Comparison of ENCODE assay signal across 13 mouse cellular contexts in the genomic region with DNA sequence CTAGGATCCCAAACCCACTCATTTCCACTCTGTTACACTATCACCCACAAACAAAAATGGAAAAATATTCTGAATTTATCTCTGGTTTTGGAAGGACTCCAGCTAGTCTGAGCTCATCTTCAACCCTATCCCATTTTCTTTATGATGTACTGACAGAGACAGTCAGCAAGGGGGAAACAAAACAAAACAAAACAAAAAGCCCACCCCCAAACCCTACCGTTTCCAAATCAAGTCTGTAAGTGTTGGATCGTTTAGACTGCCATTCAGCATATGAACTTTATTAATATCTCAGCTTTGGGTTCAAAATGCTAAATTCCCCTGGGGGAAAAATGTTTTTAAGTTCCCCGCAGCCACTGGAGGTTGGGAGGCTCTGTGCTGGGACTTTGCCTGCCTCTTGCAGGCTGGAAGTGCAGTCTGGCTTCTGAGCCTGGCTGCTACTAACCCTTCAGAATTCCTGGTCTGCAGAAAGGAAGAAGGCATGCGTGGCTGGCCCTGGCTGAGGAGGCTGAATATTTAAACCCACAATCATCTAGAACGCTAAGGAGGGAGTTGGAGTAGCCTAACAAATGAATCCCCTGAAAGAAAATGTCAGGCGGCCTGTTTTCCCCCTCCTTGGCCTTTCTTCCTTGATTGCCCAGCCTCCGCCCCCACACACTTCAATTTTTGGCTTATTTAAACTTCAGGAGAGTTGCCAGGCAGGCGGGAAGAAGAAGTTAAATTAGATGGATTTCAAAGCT.
A peak's percentile ranks its signal among the peaks of the same experiment; 100 is the strongest.
DNase-seq lines count a peak whose midpoint lies in the region; ATAC-seq lines count a peak whose summit lies in the region.
"Had no signal": no experiment of that assay in that cellular context is flagged by ENCODE, and none has a peak within 500 bp of the region (broad histone marks: within the 10 kb centered on the region; RNA-seq: fewer than 3 reads in every experiment).

No protein-coding gene starts in this region.

- H3K36me3 ChIP-seq in heart, embryonic 13.5 days: no peaks in the 10 kb centered on the region
- no peaks in the 10 kb centered on the region for H3K36me3 ChIP-seq in forebrain, embryonic 14.5 days (ENCODE audit: control insufficient read depth, insufficient read depth, low read length)
- no peaks in the 10 kb centered on the region for H3K36me3 ChIP-seq in hindbrain, embryonic 16.5 days (ENCODE audit: control insufficient read depth, insufficient read depth, low read length)
- H3K36me3 ChIP-seq: midbrain, embryonic 15.5 days had no signal

- no peak overlapping the region for H3K4me3 ChIP-seq in heart, embryonic 13.5 days
- H3K4me3 ChIP-seq in forebrain, embryonic 14.5 days (ENCODE audit: low read depth, low read length): no peak overlapping the region
- H3K4me3 ChIP-seq in hindbrain, embryonic 16.5 days (ENCODE audit: low read length): no peak overlapping the region
- H3K4me3 ChIP-seq: midbrain, embryonic 15.5 days had no signal

- H3K27ac ChIP-seq in heart, embryonic 13.5 days (replicated peaks): peak overlapping the region; percentile 20; the same call in 1 of the 2 replicates
- no peak overlapping the region for H3K27ac ChIP-seq in forebrain, embryonic 14.5 days (ENCODE audit: low read depth, low read length)
- H3K27ac ChIP-seq in hindbrain, embryonic 16.5 days (ENCODE audit: low read depth, low read length): no peak overlapping the region
- H3K27ac ChIP-seq: midbrain, embryonic 15.5 days had no signal

- 55% methylated on average over 8 of the region's 8 CpGs for WGBS in heart, embryonic 13.5 days
- WGBS in forebrain, embryonic 14.5 days: 23% methylated on average over 8 of the region's 8 CpGs
- 53% methylated on average over 8 of the region's 8 CpGs for WGBS in hindbrain, embryonic 16.5 days

- ATAC-seq in heart, embryonic 13.5 days (ENCODE audit: extremely low read depth, insufficient number of reproducible peaks, low FRiP score, low TSS enrichment): no peak
- peak; percentile 50 for ATAC-seq in forebrain, embryonic 14.5 days
- no peak for ATAC-seq in hindbrain, embryonic 16.5 days
- ATAC-seq: midbrain, embryonic 15.5 days had no signal

- peaks cover 21% of the 10 kb centered on the region for H3K4me1 ChIP-seq in heart, embryonic 13.5 days
- H3K4me1 ChIP-seq in forebrain, embryonic 14.5 days (ENCODE audit: control insufficient read depth, insufficient read depth, low read length): peaks cover 4% of the 10 kb centered on the region; the same call in 1 of the 2 replicates
- H3K4me1 ChIP-seq in hindbrain, embryonic 16.5 days (ENCODE audit: control insufficient read depth, insufficient read depth, low read depth, low read length): peaks cover 6% of the 10 kb centered on the region
- H3K4me1 ChIP-seq: midbrain, embryonic 15.5 days had no signal

- no peaks in the 10 kb centered on the region for H3K9me3 ChIP-seq in heart, embryonic 13.5 days
- no peaks in the 10 kb centered on the region for H3K9me3 ChIP-seq in forebrain, embryonic 14.5 days (replicated peaks; ENCODE audit: control insufficient read depth, low read length)
- no peaks in the 10 kb centered on the region for H3K9me3 ChIP-seq in hindbrain, embryonic 16.5 days (ENCODE audit: control insufficient read depth, low read length)
- H3K9me3 ChIP-seq: midbrain, embryonic 15.5 days had no signal

- DNase-seq in heart, postnatal 4 days: no peak
- DNase-seq in lung, postnatal 10 days: peak; percentile 36
- no peak for DNase-seq in lung, adult 18-20 months
- DNase-seq in forebrain, embryonic 14.5 days (ENCODE audit: low spot score): peak; percentile 70
- DNase-seq in adrenal gland, adult 8-10 months: no peak
- DNase-seq in right cerebral cortex, postnatal 4 days: no peak
- DNase-seq: cerebellum, adult 11-12 months; gastrocnemius, postnatal 14 days; heart, postnatal 14 days; lung, postnatal 36 days had no signal

- no peak overlapping the region for H3K4me2 ChIP-seq in heart, embryonic 13.5 days
- no peak overlapping the region for H3K4me2 ChIP-seq in forebrain, embryonic 14.5 days (ENCODE audit: low read length)
- H3K4me2 ChIP-seq in hindbrain, embryonic 16.5 days (ENCODE audit: low read length): no peak overlapping the region
- H3K4me2 ChIP-seq: midbrain, embryonic 15.5 days had no signal

- H3K27me3 ChIP-seq in heart, embryonic 13.5 days (replicated peaks): peaks cover 12% of the 10 kb centered on the region
- H3K27me3 ChIP-seq in forebrain, embryonic 14.5 days (replicated peaks; ENCODE audit: control insufficient read depth, insufficient read depth, low read length): no peaks in the 10 kb centered on the region
- no peaks in the 10 kb centered on the region for H3K27me3 ChIP-seq in hindbrain, embryonic 16.5 days (replicated peaks; ENCODE audit: control insufficient read depth, insufficient read depth, low read length)
- H3K27me3 ChIP-seq: midbrain, embryonic 15.5 days had no signal

- no peak overlapping the region for H3K9ac ChIP-seq in heart, embryonic 13.5 days
- H3K9ac ChIP-seq in forebrain, embryonic 14.5 days (ENCODE audit: low read length): no peak overlapping the region
- no peak overlapping the region for H3K9ac ChIP-seq in hindbrain, embryonic 16.5 days (ENCODE audit: low read depth, low read length)
- H3K9ac ChIP-seq: midbrain, embryonic 15.5 days had no signal

Comparison
In these comparisons a context has a peak if more than half of its experiments do, and no peak if none do; other contexts are left out.
1. DNase-seq: peak in lung, postnatal 10 days (single experiment) and forebrain, embryonic 14.5 days (single experiment); none in heart, postnatal 4 days (single experiment), lung, adult 18-20 months (0 of 2), adrenal gland, adult 8-10 months (single experiment) and right cerebral cortex, postnatal 4 days (single experiment).